Mouse (Mus musculus): ENCODE measurements around the gene Cartpt. TPM values are rescaled to one million over a fixed set of nuclear protein-coding genes. Genes with fewer than 3 reads are reported as not detected.

The Cartpt gene
- polyA plus RNA-seq, 1 experiment from 2014 or later, result 34.3 TPM

DNA sequence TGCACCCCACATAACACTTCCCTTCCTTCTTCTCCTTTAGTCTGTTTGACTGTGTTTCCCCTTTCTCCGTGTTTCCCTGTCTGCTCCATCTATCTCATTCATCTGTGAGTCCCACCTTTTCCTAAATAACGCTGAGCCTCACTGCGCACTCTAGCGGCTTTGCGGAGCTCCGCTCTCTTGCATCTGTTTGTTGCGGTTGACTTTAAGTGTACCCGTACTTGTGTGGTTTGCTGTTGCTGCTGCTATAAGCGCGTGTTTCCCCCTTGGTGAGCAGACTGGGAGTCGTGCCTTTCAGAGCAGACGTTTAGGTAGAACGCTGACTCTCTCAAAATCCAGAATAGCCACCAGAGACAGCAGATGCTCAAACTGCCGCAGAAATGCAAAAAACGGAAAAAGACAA, 51.3 kb downstream of the Cartpt start:
- 33% methylated on average over 15 of the region's 15 CpGs for WGBS

More for the DNA sequence above, 51.3 kb downstream of the Cartpt start:
- Histone ChIP-seq H3K4me1 (replicated peaks; ENCODE audit: control insufficient read depth, insufficient read depth, low read length) (no peaks in the 10 kb centered on the region), H3K4me2 (replicated peaks) (0 out of 2 replicates have a peak overlapping the region, but pooled peaks have one; percentile 5), H3K27me3 (ENCODE audit: control insufficient read depth, insufficient read depth, low read length) (no peaks in the 10 kb centered on the region), H3K9me3 (ENCODE audit: control insufficient read depth, low read length) (no peaks in the 10 kb centered on the region), H3K27ac (no peak overlapping the region), H3K4me3 (replicated peaks; ENCODE audit: low read length) (no peak overlapping the region), H3K36me3 (replicated peaks; ENCODE audit: control insufficient read depth, insufficient read depth) (no peaks in the 10 kb centered on the region), H3K9ac (no peak overlapping the region)
- ATAC-seq (ENCODE audit: low FRiP score) (peak; percentile 68), DNase-seq (ENCODE audit: low spot score) (peak; percentile 61)

Other genes with a start within 250 kb of the Cartpt start
- gene Mccc2, start 114.5 kb upstream of the Cartpt start, polyA plus RNA-seq (2014; fragmentation: Nextera tagmentation; extraction: Ambion mirVana), result 35.1 and 39.8 TPM in 2 replicates
- 18.8 and 22.2 TPM in 2 replicates for gene Bdp1, start 203.0 kb upstream of the Cartpt start, polyA plus RNA-seq (2014; fragmentation: Nextera tagmentation; extraction: Ambion mirVana)
- gene Serf1, start 206.9 kb upstream of the Cartpt start, polyA plus RNA-seq (2014; fragmentation: Nextera tagmentation; extraction: Ambion mirVana), result 396 and 451 TPM in 2 replicates
- 47.8 and 48.5 TPM in 2 replicates for gene Smn1, start 223.8 kb upstream of the Cartpt start, polyA plus RNA-seq (2014; fragmentation: Nextera tagmentation; extraction: Ambion mirVana)

All from hindbrain, embryonic 14.5 days (tissue).